Mouse (Mus musculus) v-Abl transformed pro-B cells (cell line): Measurements from ENCODE around the gene Gm49383.

Source experiments
- in situ Hi-C, 2 experiments: fragments of 400-800 bp; cut with MboI; formaldehyde crosslinking; loops; one replicate each; pipeline ENCODE4 v1.15.1; 2025; ENCODE audit not compliant: unreplicated experiment in 2 of 2

Gm49383 gene

DNA sequence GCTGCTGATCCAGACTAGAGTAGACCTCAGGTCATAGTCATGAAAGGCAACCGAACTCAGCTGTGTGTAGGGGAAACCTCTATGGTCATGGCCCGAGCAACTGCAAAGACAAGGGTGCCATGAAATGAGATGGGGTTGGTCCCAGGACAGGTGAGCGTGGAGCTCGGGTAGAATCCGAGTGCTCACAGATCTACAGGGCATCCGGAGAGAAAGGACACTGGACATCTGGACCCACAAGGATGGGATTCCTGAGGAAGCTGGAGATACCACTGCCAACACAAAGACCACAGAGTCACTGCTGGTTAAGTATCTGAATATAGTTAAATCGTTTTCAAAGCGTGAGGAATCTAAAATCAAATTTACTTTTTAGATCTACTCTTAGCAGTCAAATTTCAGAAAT lies 10.5 kb upstream of the Gm49383 start:
- in situ Hi-C loops = loop anchor here in 1 of 2 experiments (5.0 kb wide), 1 partner anchor 80 kb away; no protein-coding TSS in a partner anchor

DNA sequence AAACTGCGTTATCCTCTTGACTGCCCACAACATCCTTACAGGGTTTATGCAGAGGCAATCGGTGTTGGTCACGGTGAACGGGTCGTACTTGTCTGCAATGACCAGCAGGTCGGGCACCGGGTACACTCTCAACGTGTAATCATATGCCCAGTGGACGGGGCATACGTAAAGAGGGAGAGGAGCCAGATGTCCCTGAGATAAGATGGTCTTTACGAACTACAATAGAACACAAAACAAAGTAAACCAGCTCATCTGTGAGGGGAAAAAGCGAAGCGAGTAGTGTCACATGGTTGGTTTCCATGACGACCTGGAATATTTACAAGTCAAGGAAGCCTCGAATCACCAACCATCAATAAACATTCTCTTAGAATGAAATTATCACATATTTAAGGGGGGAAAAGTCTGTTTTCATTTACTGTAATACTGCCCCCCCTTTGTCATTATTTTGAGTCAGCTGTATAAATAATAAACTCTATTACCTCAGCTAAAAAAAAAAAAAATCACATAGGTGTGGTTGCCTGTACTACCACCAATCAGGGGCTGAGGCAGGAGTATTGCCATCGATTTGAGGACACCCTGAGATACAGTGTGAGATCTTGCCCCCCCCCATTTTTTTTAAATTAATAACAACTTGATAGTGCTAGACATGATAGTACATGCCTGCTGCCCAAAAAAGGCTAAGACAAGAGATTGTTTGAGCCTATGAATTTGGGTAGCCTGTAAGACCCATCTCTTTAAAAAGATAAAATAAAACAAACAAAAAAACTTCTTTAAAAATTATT lies 7.3 kb upstream of the Gm49383 start, which contains the start of gene Gm49384:
Gene Gm49384, minus strand, starts transcription at position 216 of the 782 bp plus-strand sequence.
- in situ Hi-C loops = no loop called here

DNA sequence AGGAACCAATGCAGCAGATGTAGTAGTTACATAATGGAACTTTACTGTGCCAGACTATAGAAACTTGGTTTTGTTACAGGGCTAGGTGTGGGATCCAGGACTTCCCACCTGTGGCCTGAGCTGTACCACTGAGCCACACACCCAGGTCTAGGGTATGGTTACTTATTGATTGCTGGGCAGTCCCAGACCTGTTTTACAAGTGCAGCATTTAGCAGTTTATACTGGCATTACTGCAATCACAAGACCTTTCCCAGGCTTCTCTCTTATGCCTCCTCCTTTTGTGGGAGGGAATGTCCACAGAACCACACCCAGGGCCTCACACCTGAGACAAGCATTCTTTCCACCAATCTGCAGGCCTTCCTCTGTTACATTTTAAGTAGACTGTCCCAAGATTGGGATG lies 2.1 kb upstream of the Gm49383 start:
- in situ Hi-C loops = loop anchor here (25.0 kb wide), 3 partner anchors 788 to 1763 kb away; partner anchors contain the start of genes Frmd6 (in 1 of the 2), Psma3 (in 1 of the 2) and Sav1 (in 1 of the 2)

DNA sequence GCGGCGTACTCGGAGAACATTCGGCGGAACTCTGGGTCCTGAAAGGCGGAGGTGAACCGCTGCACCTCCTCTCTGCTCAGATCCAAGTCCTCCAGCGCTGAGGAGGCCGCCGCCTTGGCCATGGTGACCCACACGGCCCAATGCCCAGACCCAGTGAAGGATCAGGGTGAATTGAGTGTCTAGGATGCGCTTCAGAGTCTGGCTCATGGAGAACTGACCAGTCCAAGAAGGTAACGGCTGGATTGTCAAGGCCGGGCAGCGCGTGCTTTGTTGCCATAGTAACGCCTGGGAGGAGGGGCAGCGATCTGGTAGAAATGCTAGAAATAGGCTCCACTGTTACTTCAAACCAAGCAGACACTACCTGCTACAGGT lies 1.2 kb upstream of the Gm49383 start, which contains the start of gene Dnaaf2:
Gene Dnaaf2, minus strand, starts transcription at position 266 of the 372 bp plus-strand sequence.
- in situ Hi-C loops = loop anchor here (25.0 kb wide), 3 partner anchors 789 to 1764 kb away; partner anchors contain the start of genes Frmd6 (in 1 of the 2), Psma3 (in 1 of the 2) and Sav1 (in 1 of the 2)

DNA sequence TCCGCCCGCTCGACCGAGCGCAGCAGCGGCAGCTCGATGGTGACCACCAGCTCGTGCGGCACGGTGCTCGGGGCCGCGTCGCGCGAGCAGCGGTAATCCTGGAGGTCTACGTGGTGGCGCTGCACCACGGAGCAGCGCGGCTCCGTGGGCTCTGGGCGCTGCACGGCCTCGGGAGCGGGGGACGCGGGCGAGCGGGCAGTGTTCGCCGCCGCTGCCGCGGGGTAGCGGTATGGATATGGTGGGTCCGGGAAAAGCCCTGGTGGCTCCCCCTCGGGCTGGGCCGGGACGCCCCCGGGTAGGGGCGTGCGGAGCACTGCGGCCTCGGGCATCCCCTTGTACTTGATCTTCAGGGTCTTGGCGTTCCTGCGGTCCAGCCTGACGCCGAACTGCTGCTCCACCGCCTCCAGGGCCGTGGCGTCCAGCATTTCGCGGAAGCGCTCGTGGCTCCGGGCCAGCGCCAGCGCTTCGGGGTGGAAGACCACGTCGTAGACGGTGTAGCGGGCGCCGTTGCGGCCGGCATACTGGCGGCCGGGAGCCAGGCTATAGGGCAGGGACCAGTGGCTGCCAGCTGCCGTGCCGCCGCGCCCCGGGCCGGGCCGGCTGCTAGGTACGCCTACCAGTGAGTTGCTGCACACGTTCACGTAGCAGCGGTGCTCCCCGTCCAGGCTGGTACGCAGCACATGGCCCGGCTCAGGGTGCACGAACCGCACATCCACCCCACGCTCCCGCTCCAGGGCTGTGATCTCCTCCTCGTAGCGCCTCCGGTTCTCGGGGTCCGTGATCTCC lies 667 bp upstream of the Gm49383 start:
- in situ Hi-C loops = loop anchor here (25.0 kb wide), 3 partner anchors 790 to 1765 kb away; partner anchors contain the start of genes Frmd6 (in 1 of the 2), Psma3 (in 1 of the 2) and Sav1 (in 1 of the 2)

DNA sequence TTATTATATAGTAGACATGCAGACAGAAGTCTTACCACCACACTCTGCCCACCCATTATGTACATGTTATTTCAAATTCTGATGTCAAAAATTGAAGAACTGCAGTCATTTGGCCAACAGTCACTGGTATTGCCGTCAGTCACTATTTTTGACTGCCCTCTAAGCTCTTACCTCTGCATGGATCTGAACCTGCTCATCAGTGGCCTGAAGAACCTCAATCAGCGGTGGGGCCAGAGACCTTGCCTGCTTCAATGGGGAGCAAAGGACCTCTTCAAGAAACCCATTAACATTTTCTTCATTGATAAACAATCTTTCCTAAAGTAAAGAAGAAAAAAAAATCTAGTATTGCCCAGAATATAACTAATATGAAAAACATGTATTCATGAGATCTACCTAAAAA lies 4.3 kb downstream of the Gm49383 start:
- in situ Hi-C loops = loop anchor here (25.0 kb wide), 3 partner anchors 795 to 1770 kb away; partner anchors contain the start of genes Frmd6 (in 1 of the 2), Psma3 (in 1 of the 2) and Sav1 (in 1 of the 2)

DNA sequence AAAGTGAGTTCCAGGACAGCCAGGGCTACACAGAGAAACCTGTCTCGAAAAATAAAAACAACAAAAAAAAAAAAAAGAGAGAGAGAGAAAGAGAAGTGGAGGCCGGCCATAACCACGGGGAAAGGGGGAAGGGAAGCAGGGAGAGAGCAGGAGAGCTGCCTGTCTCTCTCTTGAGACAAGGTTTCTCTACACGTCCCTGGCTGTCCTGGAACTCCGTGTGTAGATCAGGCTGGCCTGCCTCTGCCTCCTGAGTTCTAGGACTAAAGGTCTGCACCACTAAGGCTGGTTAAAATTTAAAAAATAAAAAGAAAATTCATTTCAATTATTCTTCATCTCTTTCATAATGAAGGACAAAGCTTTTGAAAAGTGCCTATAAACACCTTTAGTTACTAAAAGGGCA lies 5.5 kb downstream of the Gm49383 start:
- in situ Hi-C loops = loop anchor here (25.0 kb wide), 3 partner anchors 796 to 1771 kb away; partner anchors contain the start of genes Frmd6 (in 1 of the 2), Psma3 (in 1 of the 2) and Sav1 (in 1 of the 2)

DNA sequence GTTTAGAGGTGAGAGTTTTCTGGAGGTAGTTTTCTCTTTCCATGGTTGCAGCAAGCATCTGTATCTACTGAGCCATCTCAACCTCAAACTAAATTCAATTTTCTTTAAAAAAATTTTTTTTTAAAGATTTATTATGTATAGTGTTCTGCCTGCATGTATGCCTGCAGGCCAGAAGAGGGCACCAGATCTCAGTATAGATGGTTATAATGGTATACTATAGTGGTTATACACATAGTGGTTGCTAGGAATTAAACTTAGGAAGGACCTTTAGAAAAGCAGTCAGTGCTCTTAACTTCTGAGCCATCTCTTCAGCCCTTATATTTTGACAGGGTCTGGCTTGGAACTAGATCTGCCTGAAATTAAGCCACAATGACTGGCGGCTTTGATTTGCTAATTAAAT lies 6.4 kb downstream of the Gm49383 start:
- in situ Hi-C loops = loop anchor here (25.0 kb wide), 3 partner anchors 797 to 1772 kb away; partner anchors contain the start of genes Frmd6 (in 1 of the 2), Psma3 (in 1 of the 2) and Sav1 (in 1 of the 2)

DNA sequence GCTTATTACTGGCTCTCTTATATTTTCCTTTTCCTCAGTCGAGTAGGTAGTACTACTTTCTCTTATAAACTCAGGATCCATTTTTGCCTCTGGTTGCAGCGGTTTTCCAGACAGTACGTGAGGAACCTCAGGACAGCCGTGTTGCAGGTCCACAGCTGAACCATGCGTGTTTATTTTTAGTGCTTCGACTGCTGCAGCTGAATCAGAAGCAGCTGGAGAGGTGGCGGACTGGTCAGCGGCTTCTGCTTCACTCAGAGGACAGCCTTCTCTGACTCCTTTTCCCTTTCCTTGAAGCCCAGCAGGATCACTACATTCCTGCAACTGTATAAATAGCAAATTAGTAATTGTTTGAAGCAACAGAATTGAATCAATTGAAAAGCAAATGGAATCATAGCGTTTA lies 6.8 kb downstream of the Gm49383 start:
- in situ Hi-C loops = loop anchor here (25.0 kb wide), 3 partner anchors 797 to 1772 kb away; partner anchors contain the start of genes Frmd6 (in 1 of the 2), Psma3 (in 1 of the 2) and Sav1 (in 1 of the 2)

DNA sequence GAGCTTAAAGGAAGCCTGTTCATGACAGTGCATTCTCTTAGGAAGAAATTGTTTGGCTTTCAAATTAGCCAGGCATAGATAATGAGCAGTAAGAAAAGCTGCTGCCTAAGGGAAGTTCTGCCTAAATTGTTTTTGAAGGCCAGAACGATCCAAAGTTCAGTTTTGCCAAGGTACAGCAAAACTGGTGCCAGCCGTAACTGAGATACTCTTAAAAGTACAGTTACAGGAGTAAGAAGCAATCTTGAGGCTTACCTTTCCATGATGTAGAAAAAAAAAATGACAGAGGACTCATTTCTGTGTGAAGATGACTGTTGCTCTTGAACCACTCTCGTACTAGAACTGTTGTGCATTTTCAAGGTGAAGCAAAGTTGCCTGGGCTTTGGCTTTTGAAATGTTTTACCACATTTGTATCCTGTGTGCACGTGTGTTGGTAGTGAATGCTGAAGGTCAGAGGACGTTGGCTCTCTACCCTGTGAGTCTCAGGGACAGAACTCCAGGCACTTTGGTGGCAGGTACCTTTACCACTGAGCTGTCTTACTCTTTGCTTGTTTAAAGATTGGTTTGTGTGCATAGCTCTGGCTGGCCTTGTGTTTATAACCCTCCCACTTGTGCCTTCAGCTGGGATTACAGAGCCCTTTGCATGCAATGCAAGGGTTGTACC lies 10.0 kb downstream of the Gm49383 start:
- in situ Hi-C loops = loop anchor here (25.0 kb wide), 3 partner anchors 800 to 1775 kb away; partner anchors contain the start of genes Frmd6 (in 1 of the 2), Psma3 (in 1 of the 2) and Sav1 (in 1 of the 2)

DNA sequence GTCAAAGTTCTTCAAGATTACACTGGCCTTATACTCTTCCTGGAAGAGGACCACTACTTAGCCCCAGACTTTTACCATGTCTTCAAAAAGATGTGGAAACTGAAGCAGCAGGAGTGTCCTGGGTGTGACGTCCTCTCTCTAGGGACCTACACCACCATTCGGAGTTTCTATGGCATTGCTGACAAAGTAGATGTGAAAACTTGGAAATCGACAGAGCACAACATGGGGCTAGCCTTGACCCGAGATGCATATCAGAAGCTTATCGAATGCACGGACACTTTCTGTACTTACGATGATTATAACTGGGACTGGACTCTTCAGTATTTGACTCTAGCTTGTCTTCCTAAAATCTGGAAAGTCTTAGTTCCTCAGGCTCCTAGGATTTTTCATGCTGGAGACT lies 11.5 kb downstream of the Gm49383 start:
- in situ Hi-C loops = loop anchor here (25.0 kb wide), 3 partner anchors 802 to 1777 kb away; partner anchors contain the start of genes Frmd6 (in 1 of the 2), Psma3 (in 1 of the 2) and Sav1 (in 1 of the 2)

DNA sequence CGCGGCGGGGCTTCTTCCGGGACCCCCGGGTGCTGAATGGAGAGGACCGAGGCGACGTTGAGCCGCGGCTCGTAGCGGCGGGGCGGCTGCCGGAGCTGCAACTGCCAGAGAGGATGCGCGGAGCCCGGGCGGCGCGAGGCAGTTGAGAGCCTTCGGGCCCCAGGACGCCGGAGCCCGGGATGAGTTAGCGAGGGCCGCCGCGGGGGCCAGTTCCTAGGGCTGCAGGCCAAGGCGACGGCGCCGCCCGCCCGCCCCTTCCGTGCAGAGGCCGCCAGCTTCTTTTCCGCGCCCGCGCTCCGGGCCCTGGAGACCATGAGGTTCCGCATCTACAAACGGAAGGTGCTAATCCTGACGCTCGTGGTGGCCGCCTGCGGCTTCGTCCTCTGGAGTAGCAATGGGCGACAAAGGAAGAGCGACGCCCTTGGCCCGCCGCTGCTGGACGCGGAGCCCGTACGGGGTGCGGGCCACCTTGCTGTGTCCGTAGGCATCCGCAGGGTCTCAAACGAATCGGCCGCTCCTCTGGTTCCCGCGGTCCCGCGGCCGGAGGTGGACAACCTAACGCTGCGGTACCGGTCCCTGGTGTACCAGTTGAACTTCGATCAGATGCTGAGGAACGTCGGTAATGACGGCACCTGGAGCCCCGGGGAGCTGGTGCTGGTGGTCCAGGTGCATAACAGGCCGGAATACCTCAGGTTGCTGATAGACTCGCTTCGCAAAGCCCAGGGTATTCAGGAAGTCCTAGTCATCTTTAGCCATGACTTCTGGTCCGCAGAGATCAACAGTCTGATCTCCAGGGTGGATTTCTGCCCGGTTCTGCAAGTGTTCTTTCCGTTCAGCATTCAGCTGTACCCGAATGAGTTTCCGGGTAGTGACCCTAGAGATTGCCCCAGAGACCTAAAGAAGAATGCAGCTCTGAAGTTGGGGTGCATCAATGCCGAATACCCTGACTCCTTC lies 12.3 kb downstream of the Gm49383 start:
- in situ Hi-C loops = loop anchor here (25.0 kb wide), 3 partner anchors 803 to 1778 kb away; partner anchors contain the start of genes Frmd6 (in 1 of the 2), Psma3 (in 1 of the 2) and Sav1 (in 1 of the 2)

DNA sequence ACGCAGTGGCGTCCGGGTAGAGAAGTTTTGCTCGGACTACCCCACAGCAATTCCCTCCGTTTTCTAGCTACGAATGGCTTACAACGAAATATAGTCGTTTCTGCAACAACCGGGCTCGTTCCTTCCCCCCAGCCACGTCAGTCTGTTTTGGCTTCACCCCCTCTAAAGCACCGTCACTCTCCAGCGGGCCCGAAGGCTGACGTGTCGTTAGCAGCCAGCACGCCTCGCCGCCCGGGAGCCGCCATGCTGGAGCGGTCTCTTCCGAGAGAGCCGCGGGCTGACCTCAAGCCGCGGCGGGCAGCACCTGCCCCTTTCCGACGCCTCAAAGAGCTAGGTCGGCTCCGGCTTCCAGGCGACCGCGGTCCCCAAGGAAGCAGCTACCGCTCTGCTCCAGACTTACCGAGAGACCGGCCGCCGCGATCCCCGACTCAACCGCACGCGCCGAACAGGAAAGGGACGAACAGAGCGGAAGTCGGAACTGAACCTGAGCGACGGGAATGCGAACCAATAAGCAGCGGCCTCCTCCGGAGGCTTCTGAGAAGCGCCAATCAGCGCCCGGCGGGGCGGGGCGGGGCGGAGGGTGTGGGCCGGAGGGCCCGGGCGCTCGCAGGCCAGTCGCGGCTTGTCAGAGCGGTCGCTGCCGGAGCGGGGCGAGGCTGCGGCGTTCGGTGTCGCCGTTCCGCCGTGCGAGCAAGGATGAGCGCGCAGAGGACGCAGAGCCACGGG lies 13.2 kb downstream of the Gm49383 start, which contains the start of the genes Rpl36al and Mgat2:
Gene Rpl36al, minus strand, starts transcription at position 501 of the 726 bp plus-strand sequence.
Gene Mgat2, plus strand, starts transcription at position 575 of the 726 bp plus-strand sequence.
- in situ Hi-C loops = loop anchor here (25.0 kb wide), 3 partner anchors 804 to 1779 kb away; partner anchors contain the start of genes Frmd6 (in 1 of the 2), Psma3 (in 1 of the 2) and Sav1 (in 1 of the 2)

DNA sequence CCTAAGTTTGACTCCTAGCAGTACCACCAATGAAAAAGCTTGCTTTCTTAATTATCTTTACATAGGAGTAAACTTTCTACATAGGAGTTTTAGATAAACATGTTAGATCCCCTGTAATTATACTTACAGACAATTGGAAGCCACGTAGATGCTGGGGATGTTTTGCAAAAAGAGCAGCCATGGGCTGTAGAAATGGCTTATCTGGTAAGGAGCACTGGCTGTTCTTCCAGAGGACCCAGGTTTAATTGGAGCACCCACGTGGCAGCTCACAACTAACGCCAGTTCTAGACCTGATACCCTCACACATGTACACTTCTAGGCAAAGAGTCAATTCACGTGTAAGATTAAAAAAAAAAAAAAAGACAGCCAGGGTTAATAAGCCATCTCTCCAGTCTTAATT lies 15.1 kb downstream of the Gm49383 start:
- in situ Hi-C loops = loop anchor here (25.0 kb wide), 3 partner anchors 806 to 1781 kb away; partner anchors contain the start of genes Frmd6 (in 1 of the 2), Psma3 (in 1 of the 2) and Sav1 (in 1 of the 2)

DNA sequence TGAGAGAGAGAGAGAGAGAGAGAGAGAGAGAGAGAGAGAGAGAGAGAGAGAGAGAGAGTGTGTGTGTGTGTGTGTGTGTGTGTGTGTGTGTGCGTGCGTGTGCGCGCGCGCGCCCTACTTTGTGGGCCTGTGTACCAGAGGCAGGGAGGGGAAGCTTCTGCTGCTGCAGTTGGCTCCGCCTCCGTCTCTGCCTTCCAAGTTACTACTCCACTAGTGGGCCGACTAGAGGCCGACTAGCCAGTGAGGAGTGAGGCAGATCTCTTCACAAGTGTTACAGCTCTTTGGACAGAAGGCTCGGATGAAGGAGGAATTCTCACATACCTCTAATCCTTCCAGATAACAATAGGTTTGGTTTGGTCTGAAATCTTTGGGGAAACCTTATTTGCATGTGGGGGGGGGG lies 17.5 kb downstream of the Gm49383 start:
- in situ Hi-C loops = loop anchor here (25.0 kb wide), 3 partner anchors 808 to 1783 kb away; partner anchors contain the start of genes Frmd6 (in 1 of the 2), Psma3 (in 1 of the 2) and Sav1 (in 1 of the 2)

DNA sequence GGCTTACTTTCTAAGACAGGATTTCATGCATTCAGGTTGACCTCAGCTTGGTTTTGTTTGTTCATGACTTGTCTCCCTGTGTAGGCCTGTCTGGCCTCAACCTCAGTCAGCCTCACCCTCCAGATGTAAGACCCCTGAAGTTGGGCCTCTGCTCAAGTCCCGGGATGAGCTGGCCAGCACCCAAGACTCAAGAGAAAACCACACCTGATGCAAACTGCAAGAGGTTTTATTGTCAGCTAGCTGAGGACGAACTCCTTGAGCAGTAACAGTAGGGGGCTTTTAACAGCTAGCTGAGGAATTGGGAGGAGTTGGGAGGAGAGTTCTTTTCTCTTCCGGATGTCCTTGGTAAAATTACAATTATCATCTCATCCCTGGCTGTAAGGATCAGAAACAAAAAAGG lies 19.4 kb downstream of the Gm49383 start:
- in situ Hi-C loops = loop anchor here (25.0 kb wide), 3 partner anchors 810 to 1785 kb away; partner anchors contain the start of genes Frmd6 (in 1 of the 2), Psma3 (in 1 of the 2) and Sav1 (in 1 of the 2)

DNA sequence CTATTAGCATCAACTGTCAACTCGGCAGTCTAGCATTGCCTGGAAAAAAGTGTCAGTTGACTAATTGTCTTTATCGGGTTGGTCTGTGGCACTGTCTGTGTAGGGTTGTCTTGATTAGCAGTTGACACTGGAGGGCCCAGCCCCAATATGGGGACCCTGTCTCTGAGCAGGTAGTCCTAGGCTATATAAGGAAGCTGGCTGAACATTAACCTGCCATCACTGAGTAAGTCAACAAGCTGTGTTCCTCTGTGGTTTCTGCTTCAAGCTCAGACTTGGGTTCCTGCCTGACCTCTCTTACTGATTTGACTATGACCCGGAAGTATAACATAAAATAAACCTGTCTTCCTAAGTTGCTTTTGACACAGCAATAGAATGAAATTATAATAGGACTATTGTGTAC lies 20.9 kb downstream of the Gm49383 start:
- in situ Hi-C loops = loop anchor here (25.0 kb wide), 3 partner anchors 811 to 1786 kb away; partner anchors contain the start of genes Frmd6 (in 1 of the 2), Psma3 (in 1 of the 2) and Sav1 (in 1 of the 2)
